Mouse (Mus musculus): ENCODE data around the gene Xbp1.

DNA sequence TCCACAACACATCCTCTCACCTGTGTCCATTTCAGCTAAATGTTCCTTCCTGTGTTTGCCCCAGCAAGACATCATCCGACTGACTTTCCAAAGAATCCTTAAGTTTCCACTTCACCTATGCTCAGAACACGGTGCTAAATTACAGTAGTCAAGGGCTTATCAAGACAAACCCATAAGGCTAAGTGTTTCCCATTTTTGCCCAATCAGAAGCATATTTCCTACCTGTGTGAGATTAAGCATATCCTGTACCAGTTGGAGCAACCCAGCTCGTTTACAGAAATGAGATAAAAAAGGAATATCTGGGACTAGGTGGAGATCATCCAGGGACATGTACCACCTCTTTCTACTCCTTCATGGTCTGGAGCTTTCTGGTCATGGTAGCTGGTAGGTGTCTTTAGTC lies 26.2 kb downstream of the Xbp1 start:
- TF ChIP-seq HCFC1 (IDR thresholded peaks at IDR 0.05; ENCODE audit: low read depth, low read length), result no peak
- no peak for TF ChIP-seq GABPA (IDR thresholded peaks at IDR 0.05; ENCODE audit: insufficient replicate concordance, low read depth, low read length)
- TF ChIP-seq TCF12 (IDR thresholded peaks at IDR 0.05; ENCODE audit: low read depth, low read length), result no peak
- TF ChIP-seq UBTF (IDR thresholded peaks at IDR 0.05; ENCODE audit: low read depth, low read length), result no peak
- TF ChIP-seq E2F4 (IDR thresholded peaks at IDR 0.05; ENCODE audit: insufficient replicate concordance, low read depth, low read length), result no peak
- TF ChIP-seq MAFK (IDR thresholded peaks at IDR 0.05; ENCODE audit: insufficient replicate concordance, low read length), result no peak
- TF ChIP-seq MAX (IDR thresholded peaks at IDR 0.05; ENCODE audit: low read length), result no peak
- no peak for TF ChIP-seq CTCF (conservative IDR thresholded peaks at IDR 0.05 in 1 of 2, IDR thresholded peaks at IDR 0.05 in 1 of 2; ENCODE audit: low read depth in 2 of 2, low read length in 2 of 2)
- no peak for TF ChIP-seq EP300 (IDR thresholded peaks at IDR 0.05; ENCODE audit: low read length)
- no peak for TF ChIP-seq RAD21 (IDR thresholded peaks at IDR 0.05; ENCODE audit: low read depth, low read length)
- TF ChIP-seq BHLHE40 (IDR thresholded peaks at IDR 0.05; ENCODE audit: low read depth, low read length), result no peak
- no peak for TF ChIP-seq MEF2A (IDR thresholded peaks at IDR 0.05; ENCODE audit: borderline replicate concordance, low read depth, low read length)
